Mouse (Mus musculus) ovary, postnatal 10 days (tissue): ENCODE measurements around the gene Glycam1.
"Not testable (repeated sequence)": the region's sequence is repeated elsewhere in the genome, so short reads cannot be mapped to it uniquely, and the experiment has no call there.

Experiments used
- DNase-seq: peaks from one replicate; pipeline ENCODE4 v3.0.0; 2022; ENCODE audit warnings: low spot score

The Glycam1 gene

DNA sequence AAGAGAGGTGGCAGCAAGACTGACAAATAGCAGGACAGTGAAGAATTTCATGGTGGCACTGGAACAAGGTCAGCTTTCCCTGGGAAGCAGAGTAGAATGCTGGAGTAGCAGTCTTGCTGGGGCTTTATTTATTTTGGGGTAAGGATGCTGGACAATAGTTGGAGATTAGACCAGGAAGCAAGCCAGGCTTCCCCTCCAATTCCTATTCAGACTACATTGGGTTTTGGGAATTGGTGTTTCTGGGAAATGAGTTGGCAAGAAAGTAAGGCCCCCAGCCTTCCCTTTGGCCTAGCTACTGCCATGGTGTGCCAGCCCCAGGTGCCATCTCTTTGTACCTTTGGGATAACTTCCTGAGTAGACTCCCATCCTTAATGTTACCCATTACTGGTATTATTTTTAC lies at the start of gene Glycam1:
TSS of gene Glycam1 (minus strand) at position 101 of the 400 bp plus-strand sequence.
- DNase-seq = no peak

DNA sequence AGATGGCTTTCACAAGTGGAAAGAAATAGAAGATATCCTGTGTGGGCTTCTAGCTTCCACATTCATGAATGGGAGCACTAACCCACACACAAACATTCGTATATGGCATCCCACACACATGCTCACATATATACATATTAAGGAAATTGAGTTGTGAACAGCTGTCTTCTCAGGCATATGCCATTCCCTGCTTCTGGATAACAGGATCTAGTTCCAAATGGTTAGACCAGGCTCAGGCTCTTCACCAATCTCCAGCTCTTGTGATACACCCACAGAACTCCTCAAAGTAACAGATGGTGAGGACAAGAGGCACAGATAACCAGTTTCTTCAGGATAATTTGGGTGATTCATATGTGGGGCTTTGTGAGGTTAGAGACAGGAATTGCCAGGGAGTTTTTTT lies 39.6 kb upstream of the Glycam1 start:
- no peak for DNase-seq

DNA sequence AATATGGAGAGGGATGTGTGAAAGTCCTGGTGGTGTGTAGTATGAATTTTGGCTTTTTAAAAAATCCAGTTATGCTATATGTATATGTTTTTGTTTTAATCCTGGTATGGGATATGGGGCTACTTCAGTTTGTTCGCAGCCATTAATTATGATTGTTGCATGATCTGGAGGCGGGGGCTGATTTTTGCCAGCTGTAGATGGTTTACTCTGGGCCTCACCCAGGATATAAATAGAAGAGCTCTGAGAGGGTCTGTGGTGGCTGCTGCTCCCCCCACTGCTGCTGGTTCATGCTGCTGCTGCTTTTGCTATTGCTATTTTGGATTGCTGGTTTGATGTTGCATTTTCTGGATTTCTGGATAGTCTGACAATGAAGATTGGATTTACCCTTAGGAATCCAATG lies 25.9 kb upstream of the Glycam1 start:
- DNase-seq = no peak

DNA sequence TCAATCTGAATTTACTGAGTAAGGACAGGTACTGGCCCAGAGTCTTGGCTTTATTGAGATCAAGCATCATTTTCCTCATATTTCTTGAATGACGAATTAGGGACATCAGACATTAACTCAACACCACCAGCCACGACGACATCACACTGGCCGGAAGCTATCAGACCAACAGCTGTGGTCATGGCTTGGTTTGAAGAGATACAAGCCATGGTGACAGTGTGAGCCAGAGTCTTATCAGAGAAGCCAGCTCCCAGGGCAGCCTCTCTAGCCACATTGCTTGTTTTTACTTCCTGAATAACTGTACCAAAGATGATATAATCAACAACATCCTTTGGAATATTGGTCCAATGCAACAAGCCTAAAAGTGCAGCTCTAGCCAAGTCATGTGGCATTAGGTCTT lies 22.9 kb upstream of the Glycam1 start:
- not testable (repeated sequence) for DNase-seq

DNA sequence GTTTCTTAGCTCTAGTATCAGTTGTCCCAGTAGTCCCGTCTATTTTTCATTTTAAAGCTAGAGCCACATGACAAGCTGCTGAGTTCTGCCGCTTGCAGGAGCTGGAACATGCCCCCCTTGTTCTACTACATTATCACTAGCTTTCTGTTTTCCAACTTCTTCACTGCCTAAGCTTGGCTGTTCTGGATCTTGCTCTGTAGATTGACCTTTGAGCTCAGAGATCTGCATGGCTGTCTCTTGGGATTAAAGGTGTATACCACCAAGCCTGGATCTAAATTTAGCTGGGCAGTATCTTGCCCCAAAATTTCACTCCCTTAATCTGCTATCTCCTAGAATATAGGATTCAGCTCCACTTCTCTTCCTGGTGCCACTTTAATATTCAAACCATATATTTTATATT lies 21.0 kb upstream of the Glycam1 start:
- no peak for DNase-seq

DNA sequence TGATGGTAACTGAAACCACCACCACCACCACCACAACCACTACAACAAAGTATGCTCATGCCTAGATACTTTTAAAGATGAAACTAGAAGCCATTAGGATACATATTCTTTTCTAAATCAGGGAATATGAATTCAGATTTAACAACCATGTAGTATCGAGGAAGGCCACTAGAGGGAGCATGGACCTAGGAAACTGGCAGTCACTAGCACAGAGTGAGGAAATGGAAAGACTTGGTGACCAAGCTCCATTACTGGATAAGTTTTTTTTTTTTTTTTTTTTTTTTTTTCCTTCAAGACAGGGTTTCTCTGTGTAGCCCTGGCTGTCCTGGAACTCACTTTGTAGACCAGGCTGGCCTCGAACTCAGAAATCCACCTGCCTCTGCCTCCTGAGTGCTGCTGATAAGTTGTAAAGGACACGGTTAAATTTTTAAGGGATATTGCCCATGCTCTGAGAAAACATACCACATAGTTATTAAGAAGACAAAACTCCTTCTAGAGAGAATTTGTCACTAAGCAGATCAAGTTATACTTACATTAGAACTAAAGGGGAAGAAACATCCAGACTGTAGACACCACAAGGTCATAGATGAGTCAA lies 12.7 kb downstream of the Glycam1 start:
- no peak for DNase-seq

DNA sequence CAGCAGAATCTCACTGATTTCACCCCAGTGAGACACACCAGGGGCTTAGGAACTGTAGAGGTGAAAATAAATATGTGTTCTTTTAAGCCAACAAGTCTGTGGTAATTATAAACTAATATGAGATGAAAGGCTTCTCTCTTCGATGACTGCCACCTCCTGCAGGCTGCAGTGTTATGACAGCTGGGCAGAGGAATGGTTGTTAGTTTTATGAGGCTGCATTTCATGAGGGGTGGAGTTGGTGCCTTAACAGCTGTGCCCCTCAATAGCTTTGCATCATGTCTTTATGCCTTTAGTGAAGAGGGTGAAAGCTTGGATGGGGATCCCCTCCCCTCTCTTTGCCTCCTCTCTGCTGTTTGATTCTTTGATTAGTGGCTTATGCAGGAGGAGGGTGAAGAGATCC lies 13.8 kb downstream of the Glycam1 start:
- DNase-seq = no peak

DNA sequence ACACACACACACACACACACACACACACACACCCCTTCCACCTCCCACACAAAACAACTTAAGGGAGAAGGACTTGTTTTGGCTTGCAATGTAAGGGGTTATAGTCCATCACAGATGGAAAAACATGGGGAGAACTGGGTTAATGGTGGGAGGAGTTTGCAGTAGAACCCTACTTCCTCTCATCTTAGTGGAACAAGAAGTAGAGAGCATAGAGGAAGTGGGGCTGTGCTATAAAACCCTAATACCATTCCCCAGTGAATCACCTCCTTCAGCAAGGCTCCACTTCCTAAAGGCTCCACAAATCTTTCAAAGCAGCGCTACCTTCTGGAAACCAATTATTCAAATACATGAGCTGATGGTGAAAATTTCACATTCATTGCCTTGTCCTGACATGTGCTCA lies 15.4 kb downstream of the Glycam1 start:
- DNase-seq = no peak

DNA sequence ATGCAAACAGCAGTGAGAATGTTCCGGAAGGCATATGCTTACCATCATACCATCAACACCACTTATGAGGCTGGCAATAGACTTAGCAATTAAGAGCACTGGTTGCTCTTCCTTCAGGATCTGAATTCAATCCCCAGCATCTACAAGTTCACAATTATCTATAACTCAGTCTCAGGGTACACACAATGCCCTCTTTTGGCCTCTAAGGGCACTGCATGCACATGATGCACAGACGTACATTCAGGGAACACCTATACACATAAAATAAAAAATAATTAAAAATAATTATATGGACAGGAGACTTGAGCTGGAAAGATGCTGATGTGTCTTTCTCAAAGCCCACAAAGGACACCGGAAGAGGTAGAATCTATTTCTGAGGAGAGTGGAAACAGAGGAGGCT lies 16.9 kb downstream of the Glycam1 start:
- no peak for DNase-seq

DNA sequence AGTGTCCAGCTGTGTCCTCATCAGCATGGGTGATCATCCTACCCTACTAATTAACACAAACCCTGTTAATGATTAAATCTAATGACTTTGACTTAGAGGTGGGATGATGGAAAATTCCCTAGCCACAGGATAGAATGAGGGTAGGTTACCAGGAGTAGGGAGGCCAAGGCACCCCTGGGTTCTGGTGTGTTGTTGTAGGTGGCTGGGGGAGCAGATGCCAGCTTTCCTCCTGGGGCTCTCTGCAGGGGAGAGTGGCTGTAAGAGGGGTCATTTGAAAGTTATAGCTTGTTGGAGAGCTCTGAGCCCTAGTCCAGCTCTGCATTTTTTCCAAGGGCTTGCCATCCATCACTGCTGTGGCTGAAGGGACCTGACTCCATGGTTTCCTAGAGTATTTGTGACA lies 22.4 kb downstream of the Glycam1 start:
- no peak for DNase-seq

DNA sequence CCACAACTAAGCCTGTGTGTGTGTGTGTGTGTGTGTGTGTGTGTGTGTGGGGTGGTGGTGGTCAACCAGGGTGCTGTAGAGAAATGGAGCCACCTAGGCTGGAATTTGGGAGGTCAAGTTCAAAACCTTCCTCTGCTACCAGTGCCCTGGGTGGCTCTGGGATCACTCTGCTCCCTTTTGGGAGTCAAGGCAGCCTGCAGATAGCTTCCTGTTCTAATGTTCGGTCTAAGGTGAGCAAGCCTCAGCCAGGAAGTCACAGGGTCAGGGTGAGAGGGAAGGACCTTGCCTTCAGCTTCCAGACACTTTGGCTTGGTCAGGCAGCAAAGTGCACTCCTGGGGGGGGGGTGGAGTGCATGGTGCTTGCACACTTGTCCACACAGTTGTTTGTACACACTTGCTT lies 24.2 kb downstream of the Glycam1 start:
- no peak for DNase-seq

DNA sequence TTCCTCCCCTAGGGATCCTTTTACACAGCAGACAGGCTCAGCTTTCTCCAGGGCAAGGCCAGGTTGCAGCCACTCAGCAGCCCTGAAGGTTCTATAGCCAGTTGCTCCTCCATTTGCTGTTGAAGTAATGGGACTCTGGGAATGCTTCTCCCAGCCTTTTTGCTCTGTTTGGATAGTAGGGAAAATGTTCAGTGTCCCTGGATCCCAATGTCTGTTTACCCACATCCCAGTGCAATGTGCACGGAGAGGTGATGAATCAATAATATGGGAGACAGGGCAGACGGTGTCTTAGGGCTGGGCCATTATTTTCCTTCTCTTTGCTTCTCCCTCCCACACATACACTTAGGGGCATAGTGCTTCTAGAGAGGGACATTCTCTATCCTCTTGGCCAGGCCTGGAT lies 25.6 kb downstream of the Glycam1 start:
- DNase-seq = no peak

DNA sequence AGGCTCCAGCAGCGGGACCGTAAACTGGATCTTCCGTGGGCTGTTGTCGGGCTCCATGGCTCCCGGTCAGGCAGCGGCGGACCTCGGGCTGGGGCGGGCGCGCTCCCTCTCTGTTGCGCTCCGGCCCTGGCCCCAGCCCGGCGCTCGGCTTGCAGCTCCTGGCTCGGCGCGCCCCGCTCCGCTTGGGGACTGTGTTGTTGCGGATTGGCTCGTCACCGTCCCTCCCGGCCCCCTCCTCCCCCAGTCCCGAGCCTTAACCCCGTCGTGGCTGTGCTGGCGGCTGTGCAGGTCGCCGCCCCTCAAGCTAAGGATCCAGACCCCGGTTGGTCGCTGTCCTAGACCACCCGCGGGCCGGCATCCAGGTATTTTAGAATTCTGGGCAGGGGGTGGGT lies 27.1 kb downstream of the Glycam1 start, which contains the start of gene Ppp1r1a:
TSS of gene Ppp1r1a (minus strand) at position 182 of the 392 bp plus-strand sequence.
- DNase-seq = no peak

DNA sequence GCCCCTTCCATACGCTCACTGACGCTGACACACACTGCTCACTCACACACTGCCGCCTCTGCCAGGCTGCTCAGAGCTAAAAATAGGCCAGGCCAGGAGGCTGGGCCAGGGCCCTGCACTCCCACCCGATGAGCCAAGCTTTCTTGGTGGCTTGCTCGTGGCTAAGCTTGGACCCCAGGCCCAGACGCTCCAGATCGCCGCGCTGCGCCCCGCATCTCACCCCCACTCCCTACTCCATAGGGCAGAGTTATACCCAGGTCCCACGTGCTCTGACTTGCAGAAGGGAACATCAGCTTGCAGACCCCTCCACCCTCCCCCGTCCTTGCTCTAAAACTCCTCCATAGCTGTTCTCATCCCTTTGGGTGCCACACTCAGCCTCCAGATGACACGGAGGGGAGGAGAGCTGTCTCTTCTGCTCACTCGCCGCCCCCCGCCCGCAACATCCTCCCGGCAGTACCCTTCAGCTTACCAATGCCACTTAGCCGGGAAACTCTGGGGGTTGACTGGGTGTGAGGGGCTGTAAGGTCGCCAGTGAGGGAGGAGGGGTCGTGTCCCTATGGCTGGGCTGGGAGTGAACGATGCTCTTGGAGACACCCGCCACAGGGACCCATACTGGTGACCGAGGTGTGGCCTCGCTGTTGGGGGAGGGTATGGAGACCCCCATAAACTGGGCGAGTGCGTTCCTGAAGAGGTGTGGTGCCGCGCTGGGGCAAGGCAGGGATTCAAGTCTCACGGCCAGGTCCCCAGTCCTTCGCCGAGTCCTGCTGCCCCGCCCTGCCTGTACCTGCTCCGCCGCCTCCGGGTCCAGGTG lies 27.7 kb downstream of the Glycam1 start:
- DNase-seq = no peak

DNA sequence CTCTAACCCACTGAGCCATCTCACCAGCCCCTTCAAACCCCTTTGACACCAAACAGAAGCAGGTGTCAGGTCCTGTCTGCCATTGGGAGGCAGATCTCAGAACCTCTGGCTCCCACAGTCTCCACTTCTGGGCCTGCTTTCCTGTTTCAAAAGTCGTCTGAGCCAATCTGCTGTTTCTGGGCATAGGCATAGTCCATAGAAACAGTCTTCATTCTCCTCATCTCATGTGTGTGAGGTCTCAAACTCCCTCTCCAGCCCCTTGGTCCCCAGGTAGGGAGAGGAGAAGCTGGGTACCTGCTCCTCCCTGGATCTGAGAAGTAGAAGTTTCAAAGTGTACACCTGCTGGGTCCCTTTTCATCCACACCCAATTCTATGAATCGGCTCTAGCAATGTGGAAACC lies 28.4 kb downstream of the Glycam1 start:
- no peak for DNase-seq

DNA sequence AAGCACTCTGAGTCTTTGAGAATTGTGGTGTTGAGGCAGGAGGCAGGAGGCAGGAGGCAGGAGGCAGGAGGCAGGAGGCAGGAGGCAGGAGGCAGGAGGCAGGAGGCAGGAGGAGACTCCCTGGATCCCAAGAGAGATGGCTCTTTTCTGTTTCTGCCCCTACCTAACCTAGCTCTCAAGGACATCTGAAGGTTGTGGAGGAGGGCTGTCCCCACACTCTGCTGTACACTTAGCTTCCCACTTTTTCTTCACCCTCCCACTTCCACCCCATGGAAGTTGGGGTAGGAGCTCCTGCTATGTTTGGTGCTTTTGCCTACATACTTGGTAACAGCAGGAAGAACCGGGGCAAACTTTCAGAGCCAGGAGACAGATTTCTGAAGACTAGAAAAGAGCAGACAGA lies 29.1 kb downstream of the Glycam1 start:
- no peak for DNase-seq

DNA sequence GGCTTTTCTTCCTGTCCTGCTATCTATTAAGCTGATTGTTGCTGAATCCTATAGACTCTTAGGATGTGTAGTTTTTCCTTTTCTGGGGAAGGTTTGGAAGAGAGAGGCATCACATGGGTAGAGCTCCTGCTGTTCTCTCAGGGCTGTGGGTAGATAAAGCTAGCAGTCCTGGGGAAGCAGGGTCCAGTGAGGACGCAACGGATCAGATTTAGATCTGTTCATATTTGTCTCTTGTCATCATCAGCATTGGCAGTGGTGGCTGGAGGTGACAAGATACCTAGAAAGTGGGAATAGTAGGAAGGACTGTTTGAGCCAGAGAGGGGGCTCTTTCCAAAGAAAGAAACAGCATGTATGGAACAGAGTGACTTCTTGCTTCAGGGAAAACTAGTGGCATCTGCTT lies 29.9 kb downstream of the Glycam1 start:
- no peak for DNase-seq

DNA sequence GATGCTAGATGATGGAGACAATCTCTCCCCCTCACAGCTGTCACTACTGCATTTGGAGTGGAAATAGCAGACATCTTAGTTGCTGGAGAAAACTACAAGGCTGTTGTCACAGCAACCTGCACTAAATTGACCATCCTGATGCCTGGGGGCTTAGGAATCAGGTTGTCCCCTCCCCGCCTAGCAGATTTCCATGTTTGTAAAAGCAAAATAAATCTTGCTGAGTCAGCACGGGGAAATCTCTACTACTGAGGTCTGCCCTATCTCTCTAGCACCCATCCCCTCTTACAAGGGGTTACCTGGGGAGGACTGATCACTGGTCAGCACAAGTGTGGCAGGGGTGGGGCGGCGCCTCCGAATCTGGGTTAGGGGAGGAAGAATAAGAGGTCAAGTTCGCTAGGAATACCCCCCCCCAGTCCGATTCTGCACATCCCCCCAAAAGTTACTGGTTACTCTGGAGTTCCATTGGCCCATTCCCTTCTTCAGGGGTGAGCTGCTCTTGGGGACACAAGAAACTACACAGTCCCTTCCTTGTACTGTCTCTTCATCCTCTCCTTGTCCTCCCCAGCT lies 30.7 kb downstream of the Glycam1 start:
- DNase-seq = no peak

DNA sequence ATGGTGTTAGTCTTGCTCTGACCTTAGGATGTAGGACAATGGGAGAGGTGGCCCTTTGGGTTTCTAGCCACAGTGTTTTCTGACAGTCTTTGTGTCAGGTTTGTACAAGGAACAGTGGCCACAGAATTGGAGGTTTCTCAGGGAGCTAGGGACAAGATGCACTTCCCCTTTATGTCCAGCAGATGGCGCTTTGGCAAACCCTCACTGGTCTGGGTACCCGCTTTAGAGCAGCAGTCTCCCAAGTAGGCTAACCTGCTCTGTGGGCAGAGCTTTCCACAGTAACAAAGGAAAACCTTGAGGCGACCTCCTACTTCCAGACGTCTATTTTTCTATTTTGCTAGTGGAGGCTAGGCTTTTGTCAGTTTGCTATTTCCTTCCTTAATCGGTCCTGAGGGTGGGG lies 34.5 kb downstream of the Glycam1 start:
- DNase-seq = no peak

DNA sequence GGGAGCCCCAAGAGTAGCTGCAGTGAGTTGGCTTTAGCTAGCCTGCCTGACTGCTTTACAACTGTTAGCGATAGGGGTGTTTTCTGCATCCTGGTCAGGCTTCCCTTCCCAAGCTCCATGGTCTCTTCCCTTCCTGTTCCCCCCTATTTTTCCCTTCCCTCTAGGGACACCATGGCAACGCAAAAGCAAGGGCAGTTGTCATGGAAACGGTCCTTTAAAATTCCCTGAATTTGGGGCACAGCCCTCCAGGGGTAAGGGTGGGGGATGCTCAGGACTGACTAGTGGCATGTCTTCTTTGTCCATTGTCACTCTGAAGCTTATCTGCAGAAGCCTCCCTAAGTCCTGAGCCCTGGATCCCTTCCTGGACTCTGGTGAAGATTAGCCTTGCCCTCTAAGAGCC lies 41.7 kb downstream of the Glycam1 start:
- no peak for DNase-seq

DNA sequence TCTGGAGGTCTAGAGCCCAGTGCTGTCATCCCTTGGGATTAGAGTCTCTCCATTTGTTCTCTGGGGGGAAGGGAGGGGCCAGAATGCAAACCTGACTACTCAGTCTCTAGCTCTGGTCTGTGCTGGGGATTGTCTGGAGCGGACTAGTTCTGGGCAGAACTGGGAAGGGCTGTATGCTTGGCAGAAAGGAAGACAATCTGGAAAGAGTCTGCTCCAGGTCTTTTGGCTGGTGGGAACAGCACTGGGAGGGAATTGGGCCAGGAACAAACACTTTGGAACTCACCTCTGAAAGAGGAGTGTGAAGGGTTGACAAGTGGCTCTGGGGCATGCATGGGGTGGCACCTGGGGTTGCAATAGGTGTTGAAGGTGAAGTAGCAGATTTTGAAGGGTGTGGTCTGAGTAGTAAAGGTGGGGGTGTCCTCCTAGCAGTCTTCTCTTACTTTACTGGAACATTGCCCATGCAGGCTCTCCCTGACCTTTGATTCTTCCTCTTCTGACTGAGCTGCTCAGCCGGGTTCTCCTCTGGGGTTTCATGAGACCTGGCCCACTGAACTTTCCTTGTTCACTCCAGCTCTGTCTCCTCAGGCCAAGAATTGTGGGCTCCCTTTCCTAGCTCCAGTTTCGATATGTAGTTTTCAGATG lies 42.3 kb downstream of the Glycam1 start:
- DNase-seq = no peak

DNA sequence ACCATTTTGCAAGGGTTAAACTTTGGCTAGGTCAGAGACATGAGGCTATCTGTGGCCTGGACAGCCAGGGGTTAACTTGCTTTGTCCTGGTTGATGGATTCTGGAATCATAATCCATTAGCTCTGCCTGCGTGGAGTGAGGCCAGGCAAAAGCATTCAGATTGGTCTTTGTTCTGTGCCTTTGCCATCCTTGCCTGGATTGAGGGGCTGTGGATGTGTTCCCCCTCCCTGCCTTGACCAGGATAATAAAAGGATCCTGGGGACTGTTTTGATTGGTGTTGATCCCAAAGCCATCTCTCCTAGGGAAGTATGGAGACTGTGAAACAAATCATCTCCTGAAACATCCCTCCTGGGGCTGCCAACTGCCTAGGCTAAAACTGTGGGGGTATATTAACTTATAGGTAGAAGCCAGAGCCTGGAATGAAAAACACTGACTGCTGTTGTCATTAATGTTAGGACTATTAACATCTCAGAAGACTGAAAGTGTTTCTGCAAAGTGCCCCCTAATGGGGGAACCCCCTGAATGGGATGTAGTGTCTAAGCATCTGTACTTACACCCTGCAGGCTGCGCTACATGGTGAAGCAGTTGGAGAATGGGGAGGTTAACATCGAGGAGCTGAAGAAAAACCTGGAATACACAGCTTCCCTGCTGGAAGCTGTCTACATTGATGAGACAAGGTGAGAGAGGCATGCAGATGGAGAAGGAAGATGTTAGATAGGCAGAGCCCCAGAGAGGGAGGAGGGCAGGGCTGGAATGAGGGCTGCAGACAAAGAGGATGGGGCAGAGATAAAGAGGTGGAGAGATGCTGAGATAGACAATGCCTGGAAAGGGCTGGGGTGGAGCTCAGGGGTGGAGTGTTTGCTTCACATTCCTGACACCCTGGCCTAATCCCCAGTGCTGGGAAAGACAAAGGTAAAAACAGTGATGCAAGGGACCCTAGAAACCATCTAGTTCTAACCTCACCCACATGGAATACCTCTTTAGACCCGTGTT lies 45.2 kb downstream of the Glycam1 start:
- no peak for DNase-seq
